Mouse (Mus musculus) megakaryocyte-erythroid progenitor cell, adult 5-6 weeks (primary cell): ENCODE measurements around the gene Cog8. TPM values are rescaled to one million over a fixed set of nuclear protein-coding genes. Genes with fewer than 3 reads are reported as not detected.

Experiments
- ATAC-seq: replicated peaks from 2 replicates; pipeline ENCODE4 v1.8.0; 2016; ENCODE audit warnings: mild to moderate bottlenecking, inconsistent platforms; ENCODE audit not compliant: severe bottlenecking, poor library complexity, low FRiP score, low TSS enrichment
- total RNA-seq, 2 experiments: library from RNA; stranded (forward) in 1 of 2; stranded (reverse) in 1 of 2; fragments of 200-1000, 215-1000 nt in 1 of 2; fragments of >200 nt in 1 of 2; fragmentation: Nextera tagmentation in 1 of 2; gene quantifications; 2 replicates each; pipeline ENCODE4 v1.2.3; 2014 to 2017

Gene Cog8
- total RNA-seq (2014; fragmentation: Nextera tagmentation) (19.8 and 30.3 TPM in 2 replicates), total RNA-seq (2017) (22.3 and 25.9 TPM in 2 replicates)

GRCm38 (mm10) chr8:107056076-107056972, at the start of gene Cog8, which contains the start of gene Nip7:
TSS of gene Cog8 (minus strand) at chr8:107056689.
TSS of gene Nip7 (plus strand) at chr8:107056877.
- ATAC-seq, result peak; percentile 91

GRCm38 (mm10) chr8:107104547-107104946, 48.1 kb upstream of the Cog8 start:
- ATAC-seq, result peak; percentile 87

DNA sequence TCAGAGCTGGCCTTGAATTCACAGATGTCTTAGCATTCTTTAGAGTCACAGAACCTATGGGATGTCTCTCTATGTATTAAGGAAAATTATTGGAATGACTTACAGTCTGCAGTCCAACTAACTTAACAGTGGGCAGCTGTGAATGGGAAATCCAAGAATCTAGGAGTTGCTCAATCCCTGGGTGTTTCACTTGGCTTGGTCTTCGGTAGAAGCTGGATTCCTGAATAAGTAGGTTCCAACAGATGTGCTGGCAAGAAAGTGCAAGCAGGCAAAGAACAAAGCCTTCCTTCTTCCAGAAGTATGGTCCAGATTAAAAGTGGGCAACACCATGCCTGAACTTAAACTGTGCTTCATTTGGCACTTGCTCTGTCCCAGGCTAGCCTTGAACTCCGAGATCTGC, 44.1 kb upstream of the Cog8 start:
- ATAC-seq, result no peak

DNA sequence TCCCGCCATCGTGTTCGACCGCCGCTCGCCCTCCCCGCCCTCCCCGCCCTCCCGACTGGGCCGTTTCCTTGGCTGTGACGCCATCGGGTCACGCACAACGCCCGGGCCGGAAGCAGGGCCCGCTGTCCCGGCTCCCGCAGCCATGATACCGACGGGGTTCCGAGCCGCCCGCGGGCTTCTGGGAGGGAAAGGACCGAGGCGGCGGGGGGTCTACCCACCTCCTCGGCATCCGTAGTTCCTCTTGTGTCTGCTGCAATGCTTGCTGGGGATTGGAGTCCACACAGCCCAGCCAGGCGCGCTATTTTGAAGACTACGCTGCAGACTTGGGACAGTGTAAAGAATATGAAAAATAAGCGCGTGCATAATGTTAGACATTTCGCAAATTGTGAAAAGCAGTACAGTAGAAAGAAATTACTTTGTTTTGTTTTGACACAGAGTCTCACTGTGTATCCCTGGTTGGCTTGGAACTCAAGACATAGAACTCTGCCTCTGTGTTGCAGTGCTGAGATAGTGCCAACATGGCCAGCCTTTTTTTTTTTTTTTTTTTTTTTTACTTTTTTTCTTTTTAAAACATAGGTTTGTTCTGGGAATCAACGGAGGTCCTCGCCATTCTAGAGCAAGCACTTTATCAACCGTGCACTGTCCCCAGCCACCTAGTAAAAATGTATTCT, 40.0 kb upstream of the Cog8 start, which contains the start of gene Terf2:
Gene Terf2 (minus strand): TSS at position 182 of the 671 bp plus-strand sequence.
- ATAC-seq, result peak; percentile 90

DNA sequence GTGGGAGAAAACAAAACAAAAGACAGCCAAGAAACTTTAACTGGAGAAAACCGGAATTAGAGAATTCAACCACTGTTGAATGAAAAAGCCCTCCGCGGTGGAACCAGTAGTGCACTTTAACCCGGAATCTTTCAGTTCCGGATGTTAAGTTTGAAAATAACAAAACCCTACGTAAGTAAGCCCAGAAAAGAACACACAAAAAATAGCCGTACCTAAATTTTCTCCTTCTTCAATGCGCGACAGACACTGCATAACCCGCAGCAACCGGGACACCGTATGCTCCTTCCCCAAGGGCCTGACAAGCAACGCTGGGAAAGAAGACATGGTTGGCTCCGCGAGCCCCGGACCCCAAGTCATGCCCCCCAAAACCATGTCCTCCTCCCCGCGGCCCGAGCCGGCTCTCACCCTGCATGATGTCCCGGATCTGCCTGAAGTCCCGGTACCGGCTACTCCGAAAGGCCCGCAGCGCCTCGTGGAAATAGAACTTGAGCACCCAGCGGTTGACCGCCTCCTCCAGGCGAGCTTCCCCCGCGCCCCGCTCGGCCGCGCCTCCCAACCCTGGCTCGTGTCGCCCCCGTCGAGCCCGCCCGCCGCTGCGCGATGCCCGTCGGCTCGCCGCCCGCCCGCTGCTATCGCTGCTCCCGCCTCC, 39.4 kb upstream of the Cog8 start:
- peak; percentile 30 for ATAC-seq

- ATAC-seq, result no peak
Observed at GRCm38 (mm10) chr8:107090531-107090930, 34.0 kb upstream of the Cog8 start.

DNA sequence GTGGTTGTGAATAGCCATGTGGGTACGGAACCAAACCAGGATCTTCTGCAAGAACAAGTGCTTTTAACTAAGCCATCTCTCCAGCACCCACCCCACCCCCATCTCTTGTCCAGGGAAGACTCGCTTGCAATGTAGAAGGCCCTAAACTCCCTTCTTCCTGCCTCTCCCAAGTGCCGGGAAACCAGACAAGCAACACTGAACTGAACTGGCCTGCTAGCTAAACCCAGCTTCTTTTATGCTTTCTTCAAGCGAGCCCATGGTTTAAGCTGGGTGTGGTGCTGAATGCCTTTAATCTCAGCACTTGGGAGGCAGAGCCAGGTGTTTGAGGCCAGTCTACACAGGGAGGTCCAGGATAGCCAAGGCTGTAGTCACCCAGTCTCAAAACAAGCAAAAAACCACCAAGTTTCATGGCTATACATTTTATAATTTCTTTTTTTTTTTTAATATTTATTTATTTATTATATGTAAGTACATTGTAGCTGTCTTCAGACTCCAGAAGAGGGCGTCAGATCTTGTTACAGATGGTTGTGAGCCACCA, 32.1 kb upstream of the Cog8 start:
- ATAC-seq, result no peak

DNA sequence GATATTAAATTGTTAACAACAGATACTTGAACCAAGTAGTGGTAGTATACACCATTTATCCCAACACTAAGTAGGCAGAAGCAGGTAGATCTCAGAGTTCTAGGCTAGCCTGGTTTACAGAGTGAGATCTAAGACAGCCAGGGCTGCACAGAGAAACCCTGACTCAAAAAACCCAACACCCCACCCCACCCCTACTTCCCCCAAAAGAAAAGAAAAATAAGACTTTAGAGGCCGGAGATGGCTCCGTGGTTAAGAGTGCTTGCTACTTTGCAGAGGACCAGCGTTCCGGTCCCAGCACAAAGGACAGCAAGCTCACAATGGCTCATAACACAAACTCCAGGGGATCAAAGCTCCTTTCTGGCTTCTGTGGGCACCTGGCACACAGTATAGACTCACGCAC, 29.5 kb upstream of the Cog8 start:
- ATAC-seq, result no peak

DNA sequence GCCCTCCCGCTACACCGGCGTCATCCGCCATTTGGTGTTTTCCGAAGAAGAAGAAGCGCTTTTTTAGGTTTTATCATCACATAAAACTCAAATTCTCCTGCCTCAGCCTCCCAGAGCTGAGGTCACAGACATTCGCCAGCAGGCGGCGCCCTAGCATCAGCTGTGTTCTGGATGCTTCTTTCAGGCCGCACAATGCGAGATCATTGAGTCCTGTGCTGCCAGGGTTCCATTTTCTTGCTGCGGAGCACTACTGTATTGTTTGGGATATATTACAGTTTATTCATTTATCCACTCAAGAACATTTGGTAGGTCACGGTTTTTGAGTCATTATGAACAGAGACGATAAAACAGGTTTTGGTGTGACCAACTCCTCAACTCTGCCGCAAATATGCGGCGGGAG, 28.9 kb upstream of the Cog8 start:
- peak; percentile 51; the same call in 1 of the 2 replicates for ATAC-seq

GRCm38 (mm10) chr8:107076239-107076888, 19.9 kb upstream of the Cog8 start:
- ATAC-seq, result 0 out of 2 replicates have a peak, but pooled peaks have one; percentile 7

- no peak for ATAC-seq
Observed at GRCm38 (mm10) chr8:107074128-107074527, 17.6 kb upstream of the Cog8 start.

DNA sequence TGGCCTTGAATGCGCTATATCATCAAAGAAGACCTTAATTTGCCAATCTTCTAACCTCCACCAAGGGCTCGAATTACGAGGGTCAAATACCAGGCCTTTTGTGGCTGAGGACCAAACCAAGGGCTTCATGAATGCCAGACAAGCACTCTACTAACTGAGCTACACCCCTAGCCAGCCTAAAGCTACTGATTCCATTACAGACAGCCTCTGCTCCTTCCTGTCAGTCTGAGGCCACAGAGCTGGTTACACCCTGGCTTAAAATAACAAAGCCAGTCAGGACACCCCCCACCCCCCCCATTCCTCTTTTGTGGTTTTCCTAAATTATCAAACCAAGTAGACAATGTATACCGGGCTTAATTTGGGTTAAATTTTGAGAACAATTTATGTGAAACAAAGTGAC, 17.2 kb upstream of the Cog8 start:
- no peak for ATAC-seq

DNA sequence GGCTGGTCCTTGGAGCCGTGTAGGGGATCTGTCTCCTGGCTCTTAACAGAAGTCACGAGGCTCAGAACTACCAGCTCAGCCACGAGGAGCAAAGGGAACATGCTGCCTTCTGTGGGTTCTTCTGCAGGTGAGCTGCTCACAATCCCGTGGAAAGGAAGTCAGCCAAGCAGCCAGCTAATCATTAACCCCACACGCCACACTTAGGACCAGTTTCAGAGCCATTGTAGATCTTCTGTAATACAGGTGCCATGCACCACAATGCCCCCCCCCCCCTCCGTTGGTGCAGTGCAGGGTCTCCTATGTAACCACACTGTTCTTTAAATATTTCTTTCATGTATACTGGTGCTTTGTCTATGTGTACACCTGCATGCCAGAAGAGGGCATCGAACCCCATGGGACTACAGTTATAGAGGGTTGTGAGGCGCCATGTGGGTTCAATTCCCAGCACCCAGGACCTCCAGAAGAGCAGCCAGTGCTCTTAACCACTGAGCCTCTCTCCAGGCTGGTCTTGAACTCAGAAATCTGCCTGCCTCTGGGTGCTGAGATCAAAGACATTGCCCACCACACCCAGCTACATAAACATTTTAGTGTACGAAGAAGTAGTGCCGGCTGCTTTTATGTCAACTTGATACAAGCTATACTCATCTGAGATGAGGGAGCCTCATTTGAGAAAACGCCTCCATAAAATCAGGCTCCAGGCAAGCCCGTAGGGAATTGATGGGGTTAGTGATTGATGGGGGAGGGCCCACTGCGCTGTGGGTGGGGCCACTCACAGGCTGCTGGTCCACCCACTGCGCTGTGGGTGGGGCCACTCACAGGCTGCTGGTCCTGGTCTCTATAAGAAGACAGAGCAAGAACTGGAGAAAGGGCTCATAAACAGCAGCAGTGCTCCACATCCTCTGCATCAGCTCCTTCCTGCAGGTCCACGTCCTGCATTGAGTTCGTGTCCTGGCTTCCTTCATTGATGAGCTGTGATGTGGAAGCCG, 9.3 kb upstream of the Cog8 start, which contains the start of gene Tmed6:
Gene Tmed6 (minus strand): TSS at position 134 of the 986 bp plus-strand sequence.
- peak; percentile 95 for ATAC-seq

DNA sequence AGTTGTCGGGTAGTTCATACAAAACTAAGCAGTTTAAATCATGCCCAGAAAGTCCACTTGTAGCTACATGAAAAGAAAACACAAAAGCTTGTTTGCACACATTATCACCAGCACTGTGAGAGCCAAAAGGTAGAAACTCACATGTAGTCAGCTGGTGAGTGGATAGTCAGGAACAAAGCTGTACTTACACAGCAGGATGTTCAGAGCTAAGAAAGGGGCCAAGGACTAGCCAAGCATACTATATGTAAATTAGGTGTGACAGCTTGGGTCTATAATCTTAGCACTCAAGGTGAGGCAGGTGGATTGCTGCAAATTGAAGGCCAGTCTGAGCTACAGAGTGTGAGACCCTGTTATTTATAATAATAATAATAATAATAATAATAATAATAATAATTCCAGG, 6.1 kb upstream of the Cog8 start:
- no peak for ATAC-seq

- ATAC-seq, result peak; percentile 68
Observed at GRCm38 (mm10) chr8:107056973-107057369, 482 bp upstream of the Cog8 start.

GRCm38 (mm10) chr8:107052046-107052445, 4.4 kb downstream of the Cog8 start:
- no peak for ATAC-seq

- ATAC-seq, result no peak
Observed at GRCm38 (mm10) chr8:107049480-107049879, 7.0 kb downstream of the Cog8 start.
